Mouse (Mus musculus): Measurements from ENCODE around the gene Rnls.

DNA sequence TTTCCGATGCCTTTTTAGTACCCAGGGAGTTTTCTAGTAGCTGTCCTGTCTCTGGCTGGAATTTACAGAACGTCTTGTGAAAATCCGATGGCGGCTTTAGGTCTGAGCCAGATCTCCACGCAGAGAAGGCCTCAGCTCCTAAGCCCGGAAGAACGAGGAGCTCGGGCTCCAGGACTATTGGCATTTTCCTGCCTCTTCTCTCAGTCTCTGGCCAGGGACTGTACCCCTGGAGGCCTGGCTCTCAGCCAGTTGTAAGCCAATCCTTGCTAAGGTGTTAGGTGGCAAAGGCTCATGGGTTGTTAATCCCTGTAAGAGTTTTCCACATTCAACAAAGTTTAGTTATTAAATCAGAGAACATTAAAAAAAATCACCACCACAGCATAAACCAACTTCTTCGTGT lies 281.7 kb downstream of the Rnls start:
- no peak for TF ChIP-seq CTCF (IDR thresholded peaks at IDR 0.05; ENCODE audit: control insufficient read depth, insufficient read depth, low read length)
- TF ChIP-seq POLR2A (IDR thresholded peaks at IDR 0.05; ENCODE audit: borderline replicate concordance, control insufficient read depth, low read depth, low read length): no peak

All from bone marrow, adult 2 months (tissue).